Mouse (Mus musculus) activated CD4-positive, CD25-positive, alpha-beta regulatory T cell (primary cell): ENCODE results near the gene Fam43a. TPM values are rescaled to one million over a fixed set of nuclear protein-coding genes. Genes with fewer than 3 reads are reported as not detected.

Experiments used
- polyA plus RNA-seq, 2 experiments: library from polyadenylated mRNA; unstranded; fragments of 100-300 nt; shearing (Covaris generic); gene quantifications; one replicate each; pipeline ENCODE4 v1.2.1; 2017

Gene Fam43a
- polyA plus RNA-seq: 1 to 10 TPM; 2.5 to 2.9 TPM

DNA sequence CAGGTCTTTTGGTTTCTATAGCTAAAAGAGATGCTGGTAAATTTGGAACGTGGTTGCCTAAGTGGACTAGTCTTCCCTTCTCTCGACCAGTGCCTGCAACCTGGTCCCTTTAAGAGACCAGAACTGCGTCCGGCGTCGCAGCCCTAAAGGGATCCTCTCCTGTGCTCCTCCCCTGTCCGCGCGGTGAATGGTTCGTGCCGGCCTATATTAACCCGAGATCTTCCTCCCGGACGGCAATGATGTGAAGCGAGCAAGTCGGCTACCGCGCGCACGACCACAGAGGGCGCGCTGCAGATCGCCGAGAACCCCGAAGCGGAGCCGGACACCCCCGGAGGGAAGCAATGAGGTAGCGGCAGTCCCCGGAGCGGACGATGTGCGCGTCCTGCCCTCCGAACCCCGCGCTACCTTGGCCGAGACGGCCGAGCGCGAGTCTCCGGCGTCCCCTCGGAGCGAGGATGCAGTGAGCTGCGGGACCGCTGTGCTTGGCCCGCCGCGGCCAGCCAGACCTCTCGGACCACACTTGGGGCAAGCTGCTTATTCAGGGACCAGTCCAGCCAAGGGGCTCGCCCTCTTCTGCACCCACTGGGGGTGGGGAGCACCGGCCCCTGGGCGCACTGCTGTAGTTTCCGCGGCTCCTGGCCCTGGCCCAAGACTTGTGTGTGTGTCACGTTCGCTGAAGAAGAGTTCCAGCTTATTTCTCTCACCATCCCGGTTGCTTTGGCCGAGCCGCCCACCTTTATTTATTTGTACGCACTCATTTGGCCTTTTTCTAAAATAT lies at the start of gene Fam43a:
TSS of gene Fam43a (plus strand) at position 233 of the 778 bp plus-strand sequence.

DNA sequence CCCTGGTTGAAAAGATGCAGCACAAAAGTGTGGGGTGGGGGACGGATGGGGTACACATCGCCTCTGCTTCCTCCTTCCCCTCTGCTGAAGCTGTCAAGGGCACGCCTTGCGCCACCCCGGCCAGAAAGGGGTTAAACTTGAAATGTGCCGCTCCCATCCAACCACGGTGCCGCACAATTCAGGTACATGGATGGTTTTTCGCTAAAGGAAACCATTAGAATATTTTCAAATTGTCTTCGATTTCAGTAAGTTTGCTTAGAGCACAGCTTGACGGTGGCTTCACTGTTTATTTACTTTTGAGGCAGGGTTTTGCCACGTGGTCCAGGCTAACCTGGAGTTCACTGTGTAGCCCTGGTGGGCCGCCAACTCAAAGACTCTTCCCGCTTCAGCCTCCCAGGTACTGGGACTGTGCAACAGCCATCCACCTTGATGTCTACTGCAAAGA lies 48.8 kb upstream of the Fam43a start, which contains the start of gene Tmem44:
TSS of gene Tmem44 (minus strand) at position 95 of the 445 bp plus-strand sequence.

DNA sequence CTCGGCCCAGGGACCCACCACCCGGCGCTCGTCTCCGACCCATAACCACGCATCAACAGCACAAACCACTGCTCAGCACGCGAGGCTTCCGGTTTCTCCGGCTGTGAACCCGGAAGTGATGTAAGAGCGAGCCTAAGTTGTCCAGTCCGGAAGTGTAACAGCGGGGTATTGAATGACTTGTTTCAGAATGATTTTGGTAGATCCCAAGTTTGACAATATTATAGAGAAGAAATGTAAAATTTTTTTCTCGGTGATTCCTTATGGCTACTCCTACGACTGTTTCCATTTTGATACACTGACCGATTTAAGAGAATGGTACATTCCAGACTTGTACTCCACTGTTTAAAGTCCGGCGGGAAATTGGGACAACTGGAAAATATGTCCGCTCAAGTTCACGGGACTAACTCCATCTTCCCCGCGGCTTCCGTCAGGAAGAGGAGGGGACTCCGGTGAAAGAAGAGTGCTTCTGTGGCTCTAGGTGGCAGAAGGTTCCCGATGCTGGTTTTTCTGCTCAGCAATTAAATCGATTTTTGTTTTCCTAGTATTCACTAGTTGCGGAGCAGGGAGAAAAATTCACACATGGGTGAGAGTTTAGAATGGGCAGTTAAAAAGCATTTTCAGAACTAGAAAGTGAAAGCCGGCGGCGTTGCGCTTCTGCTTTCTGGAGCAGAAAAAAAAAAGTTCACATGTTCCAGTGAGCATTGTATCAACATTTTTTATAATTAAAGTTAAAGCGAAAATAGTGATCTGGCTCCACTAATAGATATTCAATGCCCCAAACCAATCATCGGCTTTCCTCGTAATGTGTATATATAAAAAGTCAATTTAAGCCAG lies 11.8 kb upstream of the Fam43a start, which contains the start of gene Lsg1:
TSS of gene Lsg1 (minus strand) at position 99 of the 834 bp plus-strand sequence.

Other genes starting within 250 kb of the Fam43a start
- 10 to 100 TPM; 47.6 to 53.3 TPM for gene Atp13a3, start 193.7 kb upstream of the Fam43a start, polyA plus RNA-seq
- under 1 TPM; 0.10 to 0.49 TPM for gene Tmem44, start 48.9 kb upstream of the Fam43a start, polyA plus RNA-seq
- gene Lsg1, start 12.1 kb upstream of the Fam43a start, polyA plus RNA-seq: 10 to 100 TPM; 52.8 to 77.0 TPM